Mouse (Mus musculus): ENCODE measurements around the gene 2200002D01Rik. TPM values are rescaled to one million over a fixed set of nuclear protein-coding genes. Genes with fewer than 3 reads are reported as not detected.
A peak's percentile ranks its signal among the peaks of the same experiment; 100 is the strongest.
"Not testable (repeated sequence)": the region's sequence is repeated elsewhere in the genome, so short reads cannot be mapped to it uniquely, and the experiment has no call there.

Gene 2200002D01Rik
- total RNA-seq, 2 experiments from 2014 or later = not detected

GRCm38 (mm10) chr7:29236593-29236992 is 11.7 kb downstream of the 2200002D01Rik start:
- no peak for DNase-seq

GRCm38 (mm10) chr7:29234661-29235060 is 13.6 kb downstream of the 2200002D01Rik start:
- no peak for DNase-seq

- no peak for DNase-seq
These were observed 14.5 kb downstream of the 2200002D01Rik start for GRCm38 (mm10) chr7:29233745-29234144.

- peak in 1 of 2 experiments; percentile 36 for DNase-seq
These were observed 15.8 kb downstream of the 2200002D01Rik start, which contains the start of gene Kcnk6 for GRCm38 (mm10) chr7:29232247-29233013. TSS of gene Kcnk6 (minus strand) at chr7:29232515.

GRCm38 (mm10) chr7:29231517-29231916 is 16.7 kb downstream of the 2200002D01Rik start:
- no peak for DNase-seq

- DNase-seq = no peak
These were observed 17.7 kb downstream of the 2200002D01Rik start for GRCm38 (mm10) chr7:29230560-29230959.

- DNase-seq = no peak
These were observed 20.1 kb downstream of the 2200002D01Rik start for GRCm38 (mm10) chr7:29228202-29228601.

GRCm38 (mm10) chr7:29225520-29225919 is 22.7 kb downstream of the 2200002D01Rik start:
- no peak for DNase-seq

GRCm38 (mm10) chr7:29224756-29225394 is 23.4 kb downstream of the 2200002D01Rik start:
- no peak for DNase-seq

GRCm38 (mm10) chr7:29214846-29215245 is 33.4 kb downstream of the 2200002D01Rik start:
- DNase-seq = no peak

GRCm38 (mm10) chr7:29214236-29214635 is 34.0 kb downstream of the 2200002D01Rik start:
- DNase-seq = no peak

- DNase-seq = no peak
These were observed 34.6 kb downstream of the 2200002D01Rik start, which contains the start of gene Catsperg1 for GRCm38 (mm10) chr7:29213675-29214082. TSS of gene Catsperg1 (minus strand) at chr7:29214035.

- DNase-seq = not testable (repeated sequence)
These were observed 35.3 kb downstream of the 2200002D01Rik start for GRCm38 (mm10) chr7:29212775-29213560.

- no peak for DNase-seq
These were observed 36.0 kb downstream of the 2200002D01Rik start for GRCm38 (mm10) chr7:29212199-29212765.

- DNase-seq = peak; percentile 45 to 49
These were observed 36.7 kb downstream of the 2200002D01Rik start for GRCm38 (mm10) chr7:29211415-29212198.

- DNase-seq = not testable (repeated sequence)
These were observed 37.3 kb downstream of the 2200002D01Rik start for GRCm38 (mm10) chr7:29211013-29211412.

- no peak for DNase-seq
These were observed 45.7 kb downstream of the 2200002D01Rik start for GRCm38 (mm10) chr7:29202577-29202976.

Data from layer of hippocampus, postnatal 36 days (tissue).